Mouse (Mus musculus): ENCODE data around the gene Gm20834.
"Not testable (repeated sequence)": the region's sequence is repeated elsewhere in the genome, so short reads cannot be mapped to it uniquely, and the experiment has no call there.

The Gm20834 gene

GRCm38 (mm10) chrY:10324489-10324888, at the start of gene Gm20834:
Gene Gm20834 (minus strand): TSS chrY:10324589.
- not testable (repeated sequence) for DNase-seq

Data from kidney, adult 9 months (tissue).